Mouse (Mus musculus): ENCODE data around the gene Hspa4.
"Not testable (repeated sequence)": the region's sequence is repeated elsewhere in the genome, so short reads cannot be mapped to it uniquely, and the experiment has no call there.

Gene Hspa4

DNA sequence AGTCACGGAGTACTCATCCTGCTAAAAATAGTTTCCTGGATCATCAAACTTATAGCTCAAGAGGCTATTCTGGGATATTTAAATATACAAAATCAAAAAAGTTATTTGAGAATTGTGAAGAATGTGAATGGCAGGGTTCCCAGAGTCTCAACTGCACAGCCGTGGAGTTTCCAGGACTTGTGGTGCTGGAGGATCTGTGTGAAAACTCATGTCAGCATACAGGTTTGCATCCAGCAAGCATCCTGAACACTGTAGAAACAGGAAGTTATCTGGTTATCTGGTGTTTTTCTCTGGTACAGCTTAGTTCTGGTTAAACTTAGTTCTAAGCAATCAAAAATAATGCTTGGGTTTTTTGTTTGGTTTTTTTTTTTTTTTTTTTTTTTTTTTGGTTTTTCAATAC lies 6.7 kb upstream of the Hspa4 start:
- no peak for DNase-seq

DNA sequence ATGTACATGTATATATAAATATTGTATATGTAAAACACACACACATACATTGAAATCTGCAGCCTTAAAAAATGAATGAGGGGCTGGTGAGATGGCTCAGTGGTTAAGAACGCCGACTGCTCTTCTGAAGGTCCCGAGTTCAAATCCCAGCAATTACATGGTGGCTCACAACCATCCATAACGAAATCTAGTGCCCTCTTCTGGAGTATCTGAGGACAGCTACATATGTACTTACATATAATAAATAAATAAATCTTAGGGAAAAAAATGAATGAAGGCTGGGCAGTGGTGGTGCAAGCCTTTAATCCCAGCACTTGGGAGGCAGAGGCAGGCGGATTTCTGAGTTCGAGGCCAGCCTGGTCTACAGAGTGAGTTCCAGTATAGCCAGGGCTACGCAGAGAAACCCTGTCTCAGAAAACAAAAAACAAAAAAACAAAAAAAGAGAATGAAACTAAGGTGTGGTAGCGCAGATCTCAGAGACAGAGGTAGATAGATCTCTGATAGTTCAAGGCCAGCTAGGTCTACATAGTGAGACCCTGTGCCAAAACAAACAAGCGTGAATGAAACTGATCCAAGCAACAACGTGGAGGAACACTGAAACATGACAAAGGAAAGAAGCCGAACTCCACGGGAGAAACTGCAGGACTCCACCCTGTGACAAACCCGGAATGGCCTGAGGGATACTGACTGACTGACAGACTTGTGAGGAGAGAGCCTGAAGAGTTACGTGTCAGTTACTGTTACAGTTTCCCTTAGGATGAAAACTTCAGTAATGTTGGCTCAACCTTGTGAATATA lies 4.0 kb upstream of the Hspa4 start:
- DNase-seq: no peak

DNA sequence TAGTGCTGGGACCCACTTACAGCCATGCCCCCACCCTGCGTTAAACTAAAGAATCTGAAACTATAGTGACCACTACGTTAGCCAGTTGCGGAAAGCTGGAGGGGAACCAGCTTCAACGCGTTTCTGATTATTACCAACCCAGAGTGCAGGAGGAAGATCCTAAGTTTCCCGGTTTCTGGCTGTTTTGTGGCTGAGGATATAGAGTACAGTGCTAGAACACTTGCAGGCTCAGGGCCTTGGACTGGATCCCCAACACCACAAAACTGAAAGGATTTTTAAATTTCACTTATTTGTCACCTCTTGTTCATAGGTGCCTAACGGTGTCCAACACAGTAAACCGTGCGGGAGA lies 884 bp upstream of the Hspa4 start:
- DNase-seq: no peak

DNA sequence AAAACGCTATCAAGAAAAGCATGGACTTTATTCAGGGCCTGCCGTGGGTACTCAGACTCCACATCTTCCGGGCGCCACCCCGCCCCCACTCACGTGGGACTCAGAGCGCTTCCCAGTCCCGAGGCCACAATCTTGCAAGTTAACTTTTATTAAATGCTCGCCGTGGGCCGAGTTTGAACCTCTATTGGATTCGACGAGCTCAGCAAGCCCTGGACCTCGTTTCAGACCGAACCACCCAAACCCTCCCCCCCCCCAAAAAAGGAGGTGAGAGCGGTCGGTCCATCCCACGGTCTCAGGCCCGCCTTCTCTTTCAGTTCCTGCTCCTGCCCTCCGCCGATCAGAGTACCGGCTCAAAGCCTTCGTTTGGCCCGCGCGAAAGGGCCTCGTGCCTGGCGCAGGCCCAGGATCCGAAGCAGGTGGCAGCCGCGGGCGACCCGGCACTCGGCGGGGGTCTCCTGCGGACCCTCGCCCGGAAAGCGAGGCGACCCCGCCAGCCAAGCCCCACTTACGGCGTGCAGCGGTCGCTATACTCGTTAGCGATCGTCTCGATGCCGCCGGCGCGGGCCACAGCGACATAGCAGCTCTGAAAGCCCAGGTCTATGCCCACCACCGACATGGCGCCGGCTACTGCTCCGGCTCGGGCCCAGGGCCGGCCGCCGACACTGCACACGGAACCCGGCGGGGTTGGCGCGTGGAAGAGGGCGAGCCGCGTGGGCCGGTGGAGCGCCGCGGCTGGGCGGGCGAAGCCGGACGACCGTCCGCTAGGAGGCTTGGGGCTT lies 517 bp downstream of the Hspa4 start:
- peak; percentile 54 for DNase-seq

DNA sequence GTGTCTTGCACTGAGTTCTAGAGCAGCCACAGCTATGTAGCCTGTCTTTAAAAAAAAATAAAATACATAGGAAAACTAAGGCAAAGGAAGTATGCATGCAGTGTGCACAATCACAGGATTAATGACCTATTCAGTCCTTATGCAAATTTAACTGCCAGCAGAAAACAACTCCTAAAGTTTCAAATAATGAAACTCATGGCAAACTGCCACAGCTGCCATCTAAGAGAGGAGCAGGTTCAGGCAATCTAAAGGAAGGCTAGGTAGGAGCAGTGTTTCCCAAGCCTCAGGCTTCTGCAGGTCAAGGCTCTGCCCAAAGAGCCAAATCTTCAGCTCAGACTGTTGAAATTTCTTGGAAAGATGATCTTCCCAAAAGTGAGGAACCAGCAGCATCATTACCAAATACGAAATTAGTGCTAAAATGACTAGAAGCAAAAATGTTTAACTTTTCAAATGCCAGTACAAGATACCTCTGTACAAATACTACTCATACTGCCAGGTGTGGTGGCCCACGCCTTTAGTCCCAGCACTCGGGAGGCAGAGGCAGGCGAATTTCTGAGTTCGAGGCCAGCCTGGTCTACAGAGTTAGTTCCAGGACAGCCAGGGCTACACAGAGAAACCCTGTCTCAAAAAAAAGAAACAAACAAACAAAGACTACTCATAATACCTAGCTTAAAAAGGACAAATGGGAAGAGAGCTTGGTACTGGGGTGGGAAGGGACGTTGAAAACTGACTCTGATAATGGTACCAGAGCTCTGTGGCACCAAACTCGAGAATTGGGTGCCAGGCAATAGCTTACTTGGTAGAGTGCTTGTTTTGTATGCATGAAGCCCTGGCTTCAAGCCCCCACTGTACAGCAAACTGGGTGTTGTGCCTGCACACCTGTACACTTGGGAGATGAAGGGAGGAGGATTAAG lies 2.1 kb downstream of the Hspa4 start:
- DNase-seq: no peak

DNA sequence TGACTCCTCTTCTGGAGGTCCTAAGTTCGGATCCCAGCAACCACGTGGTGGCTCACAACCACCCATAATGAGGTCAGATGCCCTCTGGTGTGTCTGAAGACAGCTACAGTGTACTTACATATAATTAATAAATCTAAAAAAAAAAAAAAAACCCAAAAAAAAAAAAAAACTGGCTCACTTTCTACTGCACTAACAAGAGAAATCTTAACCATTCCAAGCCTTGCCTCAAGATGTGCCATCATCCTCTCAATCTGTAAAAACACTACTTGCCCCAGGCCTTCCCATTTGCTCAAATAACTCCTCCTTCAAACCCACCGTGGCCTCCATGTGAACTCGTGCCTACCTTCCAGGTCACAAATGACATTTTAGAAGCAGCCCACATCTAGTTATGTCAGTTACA lies 3.4 kb downstream of the Hspa4 start:
- no peak for DNase-seq

DNA sequence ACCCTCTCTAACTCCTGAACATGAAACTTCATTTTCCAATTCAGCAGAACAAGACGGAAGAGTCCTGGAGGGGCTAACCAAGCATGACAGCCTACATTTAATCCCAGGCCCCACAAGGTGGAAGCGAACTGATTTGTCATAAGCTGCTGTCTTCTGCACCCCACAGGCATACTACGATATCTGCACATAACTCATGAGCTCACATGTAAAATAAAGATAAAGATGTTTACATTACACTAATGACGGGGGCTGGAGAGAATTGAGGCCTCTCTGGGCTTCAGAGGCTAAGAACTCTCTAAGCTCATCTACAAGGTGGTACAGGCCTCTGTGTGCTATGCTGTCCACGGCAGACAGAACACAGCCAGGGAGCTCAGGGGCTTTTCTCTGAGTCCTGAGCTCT lies 5.8 kb downstream of the Hspa4 start:
- DNase-seq: no peak

DNA sequence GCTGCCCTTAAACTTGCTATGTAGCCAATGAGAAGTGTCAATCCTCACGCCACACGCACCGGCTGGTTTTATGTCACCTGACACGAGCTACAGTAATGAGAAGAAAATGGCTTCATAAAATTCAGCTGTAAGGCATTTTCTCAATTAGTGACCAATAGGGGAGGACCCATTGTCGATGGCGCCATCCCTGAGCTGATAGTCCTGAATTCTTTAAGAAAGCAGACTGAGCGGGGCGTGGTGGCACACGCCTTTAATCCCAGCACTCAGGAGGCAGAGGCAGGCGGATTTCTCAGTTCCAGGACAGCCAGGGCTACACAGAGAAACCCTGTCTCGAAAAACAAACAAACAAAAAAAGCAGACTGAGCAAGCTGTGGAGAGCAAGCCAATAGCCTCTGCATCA lies 9.4 kb downstream of the Hspa4 start:
- no peak for DNase-seq

DNA sequence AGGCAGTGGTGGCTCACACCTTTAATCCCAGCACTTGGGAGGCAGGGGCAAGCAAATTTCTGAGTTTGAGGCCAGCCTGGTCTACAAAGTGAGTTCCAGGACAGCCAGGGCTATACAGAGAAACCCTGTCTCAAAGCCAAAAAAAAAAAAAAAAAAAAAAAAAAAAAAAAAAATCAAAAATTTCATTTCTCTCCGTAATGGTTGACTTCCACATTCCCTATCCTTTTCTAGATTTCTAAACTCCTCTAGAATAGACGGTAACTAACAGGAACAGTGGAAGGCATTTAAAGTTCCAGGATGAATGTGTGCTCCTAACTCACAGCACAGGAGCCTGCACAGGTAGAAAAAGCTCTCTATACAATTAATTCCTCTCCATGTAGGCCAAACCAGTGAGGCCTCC lies 10.1 kb downstream of the Hspa4 start:
- DNase-seq: not testable (repeated sequence)

DNA sequence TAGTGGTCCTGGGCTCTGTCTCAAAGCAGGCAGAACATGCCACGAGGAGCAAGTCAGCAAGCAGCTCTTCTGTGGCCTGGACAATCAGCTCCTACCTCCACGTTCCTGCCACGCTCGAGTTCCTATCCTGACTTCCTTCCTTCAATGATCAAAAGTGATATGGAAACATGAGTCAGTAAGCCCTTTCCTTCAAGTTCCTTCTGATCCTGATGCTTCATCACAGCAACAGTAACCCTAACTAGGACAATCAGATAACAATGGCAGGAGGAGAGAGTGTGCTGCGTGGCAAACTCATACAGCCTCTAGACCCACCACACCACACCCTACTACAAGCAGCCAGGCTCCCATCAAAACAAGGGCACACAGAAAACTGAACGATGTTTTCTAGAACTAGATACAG lies 14.4 kb downstream of the Hspa4 start:
- no peak for DNase-seq

DNA sequence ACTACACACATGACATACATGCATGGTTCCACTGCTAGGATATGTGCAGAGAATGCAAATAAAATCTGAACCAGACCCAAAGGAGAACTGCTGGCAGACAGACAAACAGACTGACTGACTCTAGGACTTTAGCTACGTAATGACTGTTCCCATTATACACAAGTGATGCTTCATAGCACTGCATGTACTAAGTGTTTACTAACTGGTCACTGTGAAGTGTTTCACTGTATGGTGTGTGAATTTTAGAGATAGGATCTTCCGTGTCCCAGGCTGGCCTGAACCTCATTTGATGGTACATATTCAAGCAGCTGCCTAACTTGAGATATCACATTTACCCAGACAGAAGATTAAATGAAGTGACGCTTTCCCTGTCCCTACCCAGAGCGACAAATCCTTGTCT lies 21.8 kb downstream of the Hspa4 start:
- DNase-seq: no peak

DNA sequence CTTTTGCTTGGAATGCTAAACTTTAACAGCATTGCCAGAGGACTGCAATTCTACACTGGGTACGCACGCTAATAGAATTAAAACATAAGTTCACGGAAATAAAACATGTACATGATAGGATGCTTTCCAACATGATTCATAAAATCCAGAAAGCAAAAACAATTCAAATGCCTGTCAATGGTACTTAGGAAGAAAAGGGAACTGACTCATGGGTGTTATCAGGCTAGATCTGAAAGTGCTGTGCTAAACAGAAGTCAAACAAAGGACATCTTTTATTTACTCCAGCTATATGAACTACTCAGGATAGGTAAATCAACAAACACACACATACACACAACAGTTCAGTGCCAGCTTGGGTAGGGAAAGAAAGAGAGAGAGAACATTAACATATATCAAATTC lies 24.9 kb downstream of the Hspa4 start:
- DNase-seq: no peak

DNA sequence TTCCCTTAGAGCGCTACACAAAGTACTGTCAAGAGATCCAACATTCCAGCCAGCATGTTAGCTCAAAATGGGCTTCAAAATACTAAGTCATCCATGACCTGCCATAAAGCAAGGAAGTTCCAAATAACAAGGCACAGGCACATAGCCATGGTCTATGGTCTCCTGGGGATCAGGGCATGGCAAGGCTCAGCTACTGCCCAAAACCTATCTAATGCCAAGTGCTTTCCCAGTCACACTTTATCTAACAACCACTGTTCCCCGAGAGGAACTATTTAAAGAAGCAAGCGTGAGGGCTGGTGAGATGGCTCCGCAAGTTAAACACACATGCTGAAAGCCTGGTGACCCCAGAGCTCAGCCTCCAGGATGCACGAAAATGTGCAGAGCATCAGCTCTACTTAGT lies 26.9 kb downstream of the Hspa4 start:
- DNase-seq: no peak

DNA sequence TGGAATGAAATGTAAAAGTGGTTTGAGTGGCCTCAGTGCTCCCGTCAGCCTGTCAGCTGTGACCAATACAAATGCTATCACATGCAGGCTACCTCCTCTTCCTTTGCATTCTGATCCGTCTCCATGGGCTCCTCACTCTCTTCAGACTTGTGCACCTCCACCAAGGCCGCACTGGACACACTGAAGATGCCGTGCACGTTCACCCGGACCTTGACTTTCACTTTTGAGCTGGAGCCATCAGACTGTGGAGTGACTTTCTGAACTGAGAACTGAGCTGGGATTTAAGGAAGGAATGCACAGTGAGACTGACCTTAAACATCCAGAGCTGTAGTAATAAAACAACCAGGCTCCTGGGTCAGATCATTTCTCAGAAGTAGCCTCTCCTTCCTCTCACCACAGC lies 30.7 kb downstream of the Hspa4 start:
- no peak for DNase-seq

DNA sequence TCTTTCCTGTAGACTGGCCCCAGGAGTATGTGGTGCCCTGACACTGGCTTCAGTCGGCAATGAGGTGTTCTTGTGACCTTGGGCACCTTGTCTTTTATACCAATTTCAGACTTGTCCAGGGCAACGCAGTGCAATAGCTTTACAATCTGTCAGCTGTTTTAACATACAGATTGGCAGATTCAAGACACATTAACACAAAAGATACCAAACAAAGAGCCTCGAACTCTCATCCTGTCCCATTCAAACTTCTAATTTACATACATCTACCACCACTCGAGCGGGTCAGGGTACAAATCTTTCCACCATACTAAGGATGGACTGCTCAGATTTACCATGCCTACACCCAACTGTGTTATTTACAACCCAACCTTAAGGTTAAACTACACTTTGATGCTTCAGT lies 39.7 kb downstream of the Hspa4 start:
- no peak for DNase-seq

DNA sequence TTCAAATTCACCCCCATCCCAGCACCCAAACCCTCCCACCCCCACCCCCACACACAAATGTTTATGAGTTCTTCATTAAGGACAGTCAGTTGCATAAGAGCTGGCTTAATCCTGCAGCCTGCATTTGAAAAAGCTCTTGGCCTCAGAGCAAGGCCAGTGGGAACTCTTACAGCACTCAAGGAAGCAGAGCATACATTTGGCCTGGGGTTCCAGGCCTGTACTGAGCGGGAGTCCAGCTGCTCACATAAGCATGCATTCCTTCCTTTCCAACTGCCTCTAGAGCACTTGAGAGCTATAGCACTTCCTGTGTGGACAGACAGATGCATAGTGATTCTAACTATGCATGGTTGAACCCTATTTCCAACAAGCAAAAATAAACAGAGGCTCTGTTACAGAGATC lies 40.2 kb downstream of the Hspa4 start:
- no peak for DNase-seq

DNA sequence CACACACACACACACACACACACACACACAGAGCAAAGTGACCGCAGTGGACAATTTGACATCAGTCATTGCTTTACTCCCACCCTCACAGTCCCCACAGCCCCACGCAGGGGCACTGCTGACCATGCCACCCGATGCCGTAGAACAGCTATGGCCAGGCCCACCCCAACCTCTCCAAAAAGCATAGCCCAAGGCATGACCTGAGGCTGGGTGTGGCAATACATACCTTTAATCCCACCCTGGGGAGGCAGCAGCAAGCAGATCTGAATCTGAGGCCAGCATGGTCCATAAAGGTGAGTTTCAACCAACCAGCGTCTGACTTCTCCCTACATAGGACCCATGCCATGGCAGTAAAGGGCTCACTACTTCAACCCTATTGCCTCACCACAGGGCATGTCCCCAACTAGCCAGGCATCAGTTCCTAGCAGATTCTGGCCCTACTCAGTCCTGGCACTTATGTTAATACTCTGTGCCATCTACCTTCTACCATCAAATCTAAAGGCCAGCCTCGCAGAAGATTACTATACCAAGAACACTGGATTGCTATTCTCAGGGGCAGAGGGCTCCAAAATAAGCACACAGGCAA lies 41.1 kb downstream of the Hspa4 start:
- no peak for DNase-seq

DNA sequence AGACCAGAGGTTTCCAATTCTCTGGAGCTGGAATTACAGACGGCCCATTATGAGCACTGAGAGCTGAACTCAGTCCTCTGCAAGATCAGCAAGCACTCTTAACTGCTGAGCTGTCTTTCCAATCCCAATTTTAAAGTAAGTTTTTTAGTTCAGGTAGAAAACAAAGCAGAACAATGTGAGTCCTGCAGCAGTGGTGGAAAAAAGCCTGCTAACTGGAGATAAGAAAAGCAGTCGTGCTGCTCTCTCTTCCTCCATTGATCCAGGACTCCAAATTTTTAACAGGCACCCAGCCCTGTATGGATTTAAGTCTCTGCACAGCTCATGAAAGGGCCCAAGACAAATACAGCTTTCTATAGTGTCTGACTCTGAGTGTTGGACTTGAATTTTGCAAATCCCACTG lies 43.3 kb downstream of the Hspa4 start:
- DNase-seq: no peak

DNA sequence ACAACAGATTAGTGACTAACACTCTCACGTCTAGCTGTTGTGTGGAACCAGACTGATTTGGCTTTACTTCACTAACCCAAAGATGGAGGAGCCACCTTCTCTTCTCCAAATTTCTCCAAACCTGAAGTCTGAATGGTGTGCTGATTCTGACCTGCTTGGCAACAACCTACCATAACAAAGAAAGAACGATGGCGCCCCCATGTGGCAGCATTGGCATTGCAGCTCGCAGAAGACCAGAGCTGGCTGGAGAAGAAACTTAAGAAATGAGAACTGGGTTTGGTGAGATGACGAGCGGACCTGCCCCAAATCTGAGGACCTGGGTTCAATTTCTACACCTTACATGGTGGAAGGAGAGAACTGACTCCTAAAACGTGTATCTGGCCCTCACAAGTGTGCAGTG lies 45.3 kb downstream of the Hspa4 start:
- DNase-seq: peak; percentile 98

DNA sequence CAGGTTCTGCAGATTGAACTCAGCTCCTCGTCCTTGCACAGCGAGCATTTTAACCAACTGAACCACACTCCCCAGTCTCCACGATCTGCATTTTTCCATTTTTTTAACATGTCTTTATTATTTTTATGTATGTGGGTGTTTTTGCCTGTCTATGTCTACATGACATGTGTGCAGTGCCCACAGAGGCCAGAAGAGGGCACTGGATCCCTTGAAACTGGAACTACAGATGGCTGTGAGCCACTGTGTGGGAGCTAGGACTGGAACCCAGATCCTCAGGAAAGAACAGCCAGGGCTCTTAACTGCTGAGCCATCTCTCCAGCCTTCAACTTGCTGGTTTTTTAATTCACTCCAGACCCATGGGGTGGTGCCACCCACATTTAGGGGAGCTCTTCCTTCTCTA lies 45.8 kb downstream of the Hspa4 start:
- DNase-seq: peak; percentile 40

DNA sequence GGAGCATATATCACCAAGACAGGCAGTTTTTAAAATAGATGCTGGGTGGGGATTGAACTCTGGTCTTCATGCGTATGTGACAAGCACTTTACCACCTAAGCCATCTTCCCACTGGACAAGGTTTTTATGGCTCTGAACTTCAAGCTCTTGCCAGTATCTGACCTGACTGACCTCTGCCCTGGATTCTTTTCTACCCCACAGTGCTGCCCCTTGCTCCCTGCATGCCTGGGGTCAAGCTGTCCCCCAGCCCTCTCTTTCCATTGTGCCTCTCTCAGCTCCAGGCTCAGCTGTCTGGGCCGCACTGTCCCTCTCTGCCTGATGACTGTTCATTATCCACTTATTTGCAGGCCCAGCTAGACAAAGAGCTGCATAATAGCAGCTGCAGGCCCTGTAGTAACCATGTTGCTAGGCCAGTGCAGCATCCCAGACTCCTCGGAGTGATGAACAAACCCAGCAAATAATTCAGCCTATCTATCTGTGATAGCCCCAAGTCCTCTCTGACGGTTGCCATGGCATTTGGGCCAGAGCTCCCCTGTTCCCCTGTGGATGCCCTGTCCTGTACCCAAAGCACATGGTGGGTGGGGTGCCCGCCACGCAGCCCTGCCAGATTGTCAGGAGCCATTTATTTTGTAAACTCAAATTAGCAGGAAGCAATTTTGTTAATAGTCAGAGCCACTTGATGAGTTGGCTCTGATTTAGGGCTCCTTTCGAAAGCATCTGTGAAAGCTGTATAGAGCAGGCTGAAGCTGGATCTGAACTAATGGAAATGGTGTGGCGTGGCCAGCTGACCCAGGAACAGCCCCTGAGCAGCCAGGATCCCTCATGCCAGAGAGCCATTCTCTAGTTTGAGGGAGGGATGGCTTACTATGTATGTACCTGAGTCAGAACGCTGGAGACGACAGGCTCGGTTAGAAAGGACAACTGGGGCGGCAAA lies 47.8 kb downstream of the Hspa4 start:
- no peak for DNase-seq

DNA sequence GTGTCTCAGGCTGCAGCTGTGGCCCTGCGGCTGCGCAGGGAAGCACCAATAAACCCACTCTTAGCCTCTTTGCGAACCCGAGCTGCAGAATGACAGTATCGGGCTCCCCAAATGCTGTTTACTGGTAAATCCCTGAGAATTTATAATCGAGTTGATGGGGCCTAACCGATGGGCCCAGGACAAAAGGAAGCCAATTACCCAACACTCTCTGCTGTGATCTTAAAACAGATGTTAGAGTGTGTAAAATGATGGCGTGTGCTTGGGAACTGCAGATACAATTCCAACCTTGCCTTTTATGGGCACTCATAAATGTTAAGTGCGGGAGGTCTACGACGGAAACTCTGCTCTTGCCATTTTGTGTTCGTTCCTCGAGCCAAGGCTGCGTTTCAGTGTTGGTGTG lies 49.5 kb downstream of the Hspa4 start:
- no peak for DNase-seq
